Mouse (Mus musculus) embryonic facial prominence, embryonic 12.5 days (tissue): Measurements from ENCODE around the gene Serpina12. TPM values are rescaled to one million over a fixed set of nuclear protein-coding genes. Genes with fewer than 3 reads are reported as not detected.

Source experiments
- ATAC-seq: fragments of 200-750 bp; cut with Nextera tagmentation; 2 replicates; pipeline ENCODE4 v1.8.0; 2017; ENCODE audit not compliant: insufficient number of reproducible peaks, insufficient read depth, low FRiP score, low TSS enrichment
- H3K27ac ChIP-seq: fragments of 300-500 bp; sonication (generic); 2 replicates; pipeline ENCODE4 v1.5.1; 2016; ENCODE audit warnings: mild to moderate bottlenecking
- H3K27me3 ChIP-seq: fragments of 300-500 bp; sonication (generic); 2 replicates; pipeline ENCODE4 v1.6.1; 2016; ENCODE audit warnings: mild to moderate bottlenecking, moderate library complexity
- H3K36me3 ChIP-seq: fragments of 300-500 bp; sonication (generic); 2 replicates; pipeline ENCODE4 v1.6.1; 2016; ENCODE audit warnings: mild to moderate bottlenecking
- H3K4me1 ChIP-seq: fragments of 300-500 bp; sonication (generic); 2 replicates; pipeline ENCODE4 v1.6.1; 2016
- H3K4me2 ChIP-seq: fragments of 300-500 bp; sonication (generic); replicated peaks from 2 replicates; pipeline ENCODE4 v1.6.1; 2016; ENCODE audit warnings: mild to moderate bottlenecking, moderate library complexity
- H3K4me3 ChIP-seq: fragments of 300-500 bp; sonication (generic); 2 replicates; pipeline ENCODE4 v1.5.1; 2016; ENCODE audit warnings: mild to moderate bottlenecking
- H3K9ac ChIP-seq: fragments of 300-500 bp; sonication (generic); 2 replicates; pipeline ENCODE4 v1.6.1; 2016; ENCODE audit warnings: mild to moderate bottlenecking, moderate library complexity
- H3K9me3 ChIP-seq: fragments of 300-500 bp; sonication (generic); 2 replicates; pipeline ENCODE4 v1.6.1; 2016; ENCODE audit warnings: mild to moderate bottlenecking, moderate library complexity
- WGBS: fragments of 180-500 bp; shearing (Covaris S2); methylation state at CpG from one replicate; pipeline ENCODE4 v1.1.7; 2016; 5-methylcytosine and 5-hydroxymethylcytosine counted together
- polyA plus RNA-seq: library from polyadenylated mRNA; unstranded; fragments of >200 nt; fragmentation: Nextera tagmentation; extraction: Ambion mirVana; gene quantifications from 2 replicates; pipeline ENCODE4 v1.2.1, GENCODE M21; 2016

The Serpina12 gene
- polyA plus RNA-seq, result not detected in 2 replicates

DNA sequence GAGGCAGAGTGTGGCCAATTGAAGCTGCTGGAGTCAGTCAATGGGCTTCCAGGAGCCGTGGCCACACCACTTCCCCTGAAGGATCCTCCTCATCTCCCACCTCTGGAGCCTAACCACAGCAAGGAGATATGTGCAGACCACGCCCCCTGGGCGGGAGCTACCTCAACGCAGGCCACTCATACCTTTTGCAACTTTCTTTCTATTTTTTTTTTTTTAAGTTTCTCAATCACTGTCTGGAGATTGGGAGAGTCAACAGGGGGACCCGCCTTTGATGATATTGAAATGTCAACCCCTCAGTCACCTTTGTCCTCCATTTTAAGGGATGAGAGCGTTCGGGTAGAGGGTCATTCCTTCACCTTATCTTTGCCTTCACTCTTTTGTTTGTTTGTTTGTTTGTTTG is at the start of gene Serpina12:
TSS of gene Serpina12 (minus strand) at position 101 of the 400 bp plus-strand sequence.
- H3K36me3 ChIP-seq, result no peaks in the 10 kb centered on the region
- H3K4me2 ChIP-seq, result no peak within 1 kb of the TSS
- H3K27ac ChIP-seq, result no peak within 1 kb of the TSS
- 85% methylated on average over 7 of the region's 7 CpGs for WGBS
- H3K9ac ChIP-seq, result no peak within 1 kb of the TSS
- no peak within 1 kb of the TSS for H3K4me3 ChIP-seq
- H3K4me1 ChIP-seq, result no peaks in the 10 kb centered on the region
- ATAC-seq, result no peak
- H3K27me3 ChIP-seq, result no peaks in the 10 kb centered on the region
- no peaks in the 10 kb centered on the region for H3K9me3 ChIP-seq

DNA sequence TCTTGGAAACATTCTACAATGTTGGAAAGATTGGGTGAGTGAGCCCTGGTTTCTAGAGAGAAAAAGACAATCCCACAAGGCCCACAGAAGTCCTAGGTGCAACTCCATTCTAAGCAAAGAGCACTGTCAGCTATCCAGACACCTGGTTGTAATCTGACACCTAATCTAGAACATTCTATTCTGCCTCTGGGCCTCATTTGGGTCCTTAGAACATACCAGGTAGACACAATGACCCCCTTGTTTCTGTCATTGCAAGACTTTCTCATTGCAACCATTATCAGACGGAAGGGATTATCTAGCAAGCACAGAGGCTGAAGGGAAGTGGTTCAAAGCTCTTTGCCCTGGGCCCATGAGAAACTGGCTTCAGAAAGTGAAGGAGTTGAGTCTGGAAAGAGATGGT is 47.1 kb upstream of the Serpina12 start:
- Histone ChIP-seq H3K4me1 (no peaks in the 10 kb centered on the region), H3K27me3 (no peaks in the 10 kb centered on the region), H3K4me2 (no peak overlapping the region), H3K9me3 (no peaks in the 10 kb centered on the region), H3K9ac (no peak overlapping the region), H3K4me3 (no peak overlapping the region), H3K36me3 (no peaks in the 10 kb centered on the region), H3K27ac (no peak overlapping the region)
- 74% methylated on average over 1 of the region's 1 CpGs for WGBS
- ATAC-seq, result no peak

DNA sequence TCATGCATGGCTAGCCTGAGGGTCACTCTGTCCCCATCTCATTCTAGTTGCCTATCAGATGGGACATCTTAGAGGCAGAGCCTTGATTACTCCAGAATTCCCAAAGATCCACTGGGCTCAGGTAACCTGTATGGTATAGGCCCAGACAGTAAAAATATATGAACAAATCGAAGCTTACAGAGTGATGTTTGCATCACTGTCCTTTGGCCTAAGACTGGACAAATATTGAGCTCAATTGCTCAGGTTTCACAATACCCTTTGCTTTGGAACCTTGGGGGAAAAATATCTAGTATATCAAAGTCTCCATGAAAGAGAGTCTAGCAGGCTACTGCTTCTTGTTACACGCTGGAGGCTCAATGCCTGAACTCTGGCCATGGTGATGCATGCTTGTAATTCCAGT is 45.9 kb upstream of the Serpina12 start:
- WGBS, result 69% methylated on average over 2 of the region's 2 CpGs
- no peak overlapping the region for H3K9ac ChIP-seq
- no peaks in the 10 kb centered on the region for H3K27me3 ChIP-seq
- no peaks in the 10 kb centered on the region for H3K9me3 ChIP-seq
- H3K4me2 ChIP-seq, result no peak overlapping the region
- no peak for ATAC-seq
- no peaks in the 10 kb centered on the region for H3K36me3 ChIP-seq
- H3K4me1 ChIP-seq, result no peaks in the 10 kb centered on the region
- H3K27ac ChIP-seq, result no peak overlapping the region
- no peak overlapping the region for H3K4me3 ChIP-seq

DNA sequence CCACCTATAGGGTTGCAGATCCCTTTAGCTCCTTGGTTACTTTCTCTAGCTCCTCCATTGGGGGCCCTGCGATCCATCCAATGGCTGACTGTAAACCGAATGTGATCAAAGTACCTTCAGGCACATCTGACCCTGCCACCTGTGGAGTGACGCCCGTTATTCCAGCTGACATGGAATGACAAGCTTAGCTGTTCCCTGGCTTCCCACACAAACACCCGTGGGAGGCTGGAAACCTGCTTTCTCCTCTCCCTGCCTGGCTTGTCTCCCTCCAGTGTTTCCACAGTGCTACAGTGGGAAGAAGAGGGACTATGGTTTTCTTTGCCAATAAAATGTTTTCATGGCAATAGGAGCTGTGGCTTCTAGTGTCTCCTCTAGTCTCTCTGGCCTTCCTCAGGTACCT is 28.0 kb upstream of the Serpina12 start:
- ATAC-seq, result no peak
- Histone ChIP-seq H3K4me2 (no peak overlapping the region), H3K4me1 (no peaks in the 10 kb centered on the region), H3K27me3 (no peaks in the 10 kb centered on the region), H3K9me3 (no peaks in the 10 kb centered on the region), H3K27ac (no peak overlapping the region), H3K4me3 (no peak overlapping the region), H3K9ac (no peak overlapping the region), H3K36me3 (no peaks in the 10 kb centered on the region)
- WGBS, result 67% methylated on average over 5 of the region's 5 CpGs

DNA sequence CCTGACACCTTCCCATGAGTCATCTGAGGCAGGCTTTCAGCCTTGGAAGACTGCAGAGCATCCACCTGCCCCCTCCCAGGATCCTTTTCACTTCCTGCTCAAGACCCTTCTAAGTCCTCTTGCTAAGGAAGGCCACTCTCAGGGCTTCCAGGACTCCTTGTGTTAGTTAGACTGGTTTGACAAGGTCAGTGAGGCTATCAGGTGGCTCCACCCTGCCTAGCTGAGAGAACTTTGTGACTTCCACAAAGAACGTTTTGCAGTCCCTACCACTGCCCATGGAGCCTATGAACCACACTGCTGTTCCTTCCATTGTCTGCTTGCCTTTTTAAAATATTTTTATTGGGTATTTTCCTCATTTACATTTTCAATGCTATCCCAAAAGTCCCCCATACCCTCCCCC is 27.5 kb upstream of the Serpina12 start:
- Histone ChIP-seq H3K27ac (no peak overlapping the region), H3K36me3 (no peaks in the 10 kb centered on the region), H3K9ac (no peak overlapping the region), H3K4me1 (no peaks in the 10 kb centered on the region), H3K27me3 (no peaks in the 10 kb centered on the region), H3K4me2 (no peak overlapping the region), H3K4me3 (no peak overlapping the region), H3K9me3 (no peaks in the 10 kb centered on the region)
- 47% methylated on average over 1 of the region's 1 CpGs for WGBS
- ATAC-seq, result no peak

DNA sequence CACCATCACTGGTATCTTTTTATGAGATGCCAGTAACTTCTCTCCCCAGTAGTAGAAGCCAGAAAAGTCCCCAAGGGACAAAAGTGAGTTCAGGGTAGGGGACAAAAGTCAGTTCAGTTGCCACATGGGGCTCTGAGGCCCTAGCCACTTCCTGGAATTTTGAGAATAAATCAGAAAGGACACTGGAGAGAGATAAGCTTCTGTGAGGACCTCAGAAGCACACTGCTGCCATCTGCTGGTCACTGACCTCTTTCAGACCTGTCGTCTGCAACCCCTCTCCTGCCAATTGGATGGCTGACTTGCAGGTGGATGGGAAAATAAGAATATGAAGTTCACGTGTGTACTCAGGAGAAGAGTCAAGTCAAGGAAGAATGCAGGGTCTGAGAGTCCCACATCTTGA is 25.4 kb upstream of the Serpina12 start:
- H3K4me1 ChIP-seq, result no peaks in the 10 kb centered on the region
- no peak overlapping the region for H3K9ac ChIP-seq
- H3K4me2 ChIP-seq, result no peak overlapping the region
- no peaks in the 10 kb centered on the region for H3K27me3 ChIP-seq
- no peaks in the 10 kb centered on the region for H3K36me3 ChIP-seq
- 6% methylated on average over 2 of the region's 2 CpGs for WGBS
- no peak overlapping the region for H3K4me3 ChIP-seq
- H3K9me3 ChIP-seq, result no peaks in the 10 kb centered on the region
- no peak for ATAC-seq
- no peak overlapping the region for H3K27ac ChIP-seq

DNA sequence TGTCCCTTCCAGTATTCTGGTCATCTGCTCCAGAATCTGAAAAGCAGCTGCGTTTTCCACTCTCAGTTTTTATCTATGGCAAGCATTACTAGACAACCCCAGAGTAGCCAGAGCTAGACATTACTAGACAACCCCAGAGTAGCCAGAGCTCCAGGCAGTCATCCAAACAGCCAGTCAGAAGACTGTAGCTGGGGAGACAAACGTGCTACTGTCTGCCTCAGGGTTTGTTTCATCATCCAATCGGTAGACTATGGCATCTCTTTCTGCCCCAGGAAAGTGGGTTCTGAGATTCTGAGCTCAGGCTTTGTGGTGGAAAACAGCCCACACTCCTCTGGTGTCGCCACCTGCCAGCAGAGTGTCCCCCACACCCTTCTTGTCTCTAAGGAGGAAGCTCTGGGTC is 23.3 kb upstream of the Serpina12 start:
- 27% methylated on average over 4 of the region's 4 CpGs for WGBS
- Histone ChIP-seq H3K27me3 (no peaks in the 10 kb centered on the region), H3K9me3 (no peaks in the 10 kb centered on the region), H3K4me1 (no peaks in the 10 kb centered on the region), H3K36me3 (no peaks in the 10 kb centered on the region), H3K4me2 (0 out of 2 replicates have a peak overlapping the region, but pooled peaks have one; percentile 9), H3K27ac (no peak overlapping the region), H3K4me3 (0 out of 2 replicates have a peak overlapping the region, but pooled peaks have one; percentile 3), H3K9ac (no peak overlapping the region)
- no peak for ATAC-seq

DNA sequence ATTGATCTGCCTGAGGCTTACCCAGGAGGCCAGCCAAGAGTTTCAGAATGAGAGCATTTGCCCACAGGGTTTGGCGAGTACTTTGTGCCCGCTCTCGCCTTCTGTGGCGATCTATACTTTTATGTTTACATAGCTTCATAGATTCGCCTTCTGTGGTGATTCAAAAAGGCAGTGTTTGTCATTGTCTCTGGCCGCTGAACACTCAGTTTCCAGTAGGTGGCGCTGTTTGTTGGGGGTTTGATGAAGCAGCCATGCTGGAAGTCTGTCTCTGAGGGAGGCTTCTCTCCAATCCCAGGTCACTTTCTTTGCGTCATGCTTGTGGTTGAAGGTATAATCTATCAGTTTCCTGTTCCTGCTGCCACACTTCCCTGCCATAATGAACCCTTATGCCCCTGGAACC is 22.0 kb upstream of the Serpina12 start:
- Histone ChIP-seq H3K36me3 (no peaks in the 10 kb centered on the region), H3K9me3 (no peaks in the 10 kb centered on the region), H3K4me3 (no peak overlapping the region), H3K4me1 (no peaks in the 10 kb centered on the region), H3K9ac (no peak overlapping the region), H3K4me2 (no peak overlapping the region), H3K27me3 (no peaks in the 10 kb centered on the region), H3K27ac (no peak overlapping the region)
- ATAC-seq, result no peak
- 25% methylated on average over 8 of the region's 8 CpGs for WGBS

DNA sequence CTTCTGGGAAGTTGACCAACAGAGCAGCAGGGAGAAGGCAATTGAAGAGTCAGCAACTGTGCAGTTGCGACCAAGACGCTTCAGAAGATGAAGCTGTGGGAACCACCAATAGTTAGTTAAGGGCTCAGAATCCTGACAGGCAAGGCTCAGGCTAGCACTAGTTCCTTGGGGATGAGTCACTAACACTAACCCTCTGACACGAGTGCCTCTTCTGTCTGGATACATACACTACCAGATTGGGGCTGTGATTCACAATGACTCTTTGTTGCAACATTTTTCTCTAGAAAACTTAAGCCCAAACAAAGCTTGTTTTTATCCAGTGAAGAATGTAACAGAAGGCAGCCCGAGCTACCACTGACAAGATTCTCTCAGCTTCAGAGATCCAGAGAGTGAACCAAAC is 20.8 kb upstream of the Serpina12 start:
- 66% methylated on average over 4 of the region's 4 CpGs for WGBS
- no peaks in the 10 kb centered on the region for H3K4me1 ChIP-seq

DNA sequence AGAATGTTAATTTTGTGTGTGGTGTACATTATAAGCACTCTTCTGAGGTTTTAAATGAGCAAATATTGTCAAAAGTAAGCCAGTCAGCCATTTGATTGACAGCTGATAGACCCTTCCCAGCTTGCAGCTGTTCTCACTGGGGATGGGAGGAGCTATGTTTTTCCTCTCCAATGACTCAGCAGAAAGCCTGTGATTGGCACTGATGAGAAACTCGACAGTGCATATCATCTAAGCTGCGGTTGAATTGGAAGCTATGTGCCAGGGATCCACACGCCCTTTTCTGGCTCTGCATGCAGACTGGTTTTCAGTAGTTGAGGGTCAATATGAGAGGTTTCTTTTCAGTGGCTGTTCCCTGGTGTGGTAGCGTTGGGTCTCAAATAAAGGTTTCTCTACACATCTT is 20.3 kb upstream of the Serpina12 start:
- no peak overlapping the region for H3K4me3 ChIP-seq
- H3K9ac ChIP-seq, result no peak overlapping the region
- no peaks in the 10 kb centered on the region for H3K36me3 ChIP-seq
- H3K9me3 ChIP-seq, result no peaks in the 10 kb centered on the region
- no peak for ATAC-seq
- H3K27ac ChIP-seq, result no peak overlapping the region
- no peaks in the 10 kb centered on the region for H3K27me3 ChIP-seq
- H3K4me1 ChIP-seq, result no peaks in the 10 kb centered on the region
- no peak overlapping the region for H3K4me2 ChIP-seq
- 58% methylated on average over 4 of the region's 4 CpGs for WGBS

More for the DNA sequence above, 20.8 kb upstream of the Serpina12 start:
- ATAC-seq, result no peak
- Histone ChIP-seq H3K9ac (no peak overlapping the region), H3K4me3 (no peak overlapping the region), H3K27ac (no peak overlapping the region), H3K4me2 (no peak overlapping the region), H3K27me3 (no peaks in the 10 kb centered on the region), H3K9me3 (no peaks in the 10 kb centered on the region), H3K36me3 (no peaks in the 10 kb centered on the region)

DNA sequence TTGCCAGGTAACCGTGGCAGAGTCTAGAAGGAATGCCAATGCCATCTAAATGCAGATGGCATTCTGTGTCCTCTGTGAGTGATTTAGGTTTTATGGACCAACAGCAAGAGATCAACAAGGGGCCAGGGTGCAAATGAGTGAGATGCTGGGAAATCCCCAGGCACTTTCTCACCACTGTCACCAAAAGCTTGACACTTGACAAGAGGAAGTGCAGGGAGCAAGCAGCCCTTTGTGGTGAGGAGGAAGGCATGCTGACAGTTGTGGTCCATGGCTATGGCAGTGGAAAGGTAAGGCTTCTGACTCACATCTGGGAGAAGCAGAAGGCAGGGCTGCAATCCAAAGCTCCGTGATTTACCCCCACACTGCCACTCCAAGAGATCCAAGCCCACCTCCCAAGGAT is 17.6 kb upstream of the Serpina12 start:
- Histone ChIP-seq H3K27me3 (no peaks in the 10 kb centered on the region), H3K4me3 (no peak overlapping the region), H3K27ac (no peak overlapping the region), H3K4me1 (no peaks in the 10 kb centered on the region), H3K9me3 (no peaks in the 10 kb centered on the region), H3K36me3 (no peaks in the 10 kb centered on the region), H3K4me2 (no peak overlapping the region), H3K9ac (no peak overlapping the region)
- no peak for ATAC-seq
- WGBS, result 63% methylated on average over 2 of the region's 2 CpGs

DNA sequence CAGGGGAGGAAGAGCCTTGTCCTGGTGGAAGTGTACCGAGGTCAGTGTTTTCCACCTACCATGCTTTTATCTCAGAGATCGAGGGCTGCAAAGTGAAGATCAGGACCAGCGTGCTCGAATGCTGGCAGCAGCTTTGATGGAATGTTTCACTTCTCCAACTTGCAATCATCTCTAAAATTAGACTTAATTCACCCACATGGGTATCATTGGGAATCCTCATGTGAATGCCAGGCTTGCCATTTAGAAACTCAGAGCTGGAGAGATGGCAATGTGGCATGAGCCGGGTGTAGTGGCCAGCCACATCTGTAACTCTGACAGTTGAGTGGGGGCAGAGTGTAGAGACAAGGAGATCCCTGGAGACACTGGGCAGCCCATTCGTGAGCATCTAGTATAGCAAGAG is 15.9 kb upstream of the Serpina12 start:
- 76% methylated on average over 6 of the region's 6 CpGs for WGBS
- Histone ChIP-seq H3K4me1 (no peaks in the 10 kb centered on the region), H3K27ac (no peak overlapping the region), H3K9ac (no peak overlapping the region), H3K4me2 (no peak overlapping the region), H3K36me3 (no peaks in the 10 kb centered on the region), H3K27me3 (no peaks in the 10 kb centered on the region), H3K4me3 (no peak overlapping the region), H3K9me3 (no peaks in the 10 kb centered on the region)
- ATAC-seq, result no peak

DNA sequence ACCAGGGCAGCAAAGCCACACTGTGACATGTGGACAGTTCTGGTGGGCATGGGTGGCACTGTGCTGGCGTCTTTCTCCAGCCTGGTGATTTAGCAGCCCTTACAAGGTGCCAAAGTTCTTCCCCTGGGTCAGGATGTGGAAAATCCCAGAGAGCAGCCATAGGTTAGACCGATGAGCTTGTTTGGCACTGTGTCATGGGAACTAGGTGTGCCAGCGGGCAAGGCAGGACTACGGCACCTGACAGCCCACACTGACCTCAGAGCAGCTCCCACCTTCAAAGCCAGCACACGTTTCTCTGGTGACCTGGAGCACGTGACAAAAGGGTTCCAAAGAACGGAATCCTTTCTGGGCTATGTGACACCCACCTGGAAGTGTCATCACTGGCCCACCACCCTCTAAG is 13.3 kb upstream of the Serpina12 start:
- no peaks in the 10 kb centered on the region for H3K27me3 ChIP-seq
- H3K27ac ChIP-seq, result no peak overlapping the region
- H3K36me3 ChIP-seq, result no peaks in the 10 kb centered on the region
- H3K9me3 ChIP-seq, result no peaks in the 10 kb centered on the region
- no peak overlapping the region for H3K9ac ChIP-seq
- no peak for ATAC-seq
- H3K4me2 ChIP-seq, result no peak overlapping the region
- WGBS, result 78% methylated on average over 7 of the region's 7 CpGs
- H3K4me1 ChIP-seq, result no peaks in the 10 kb centered on the region
- H3K4me3 ChIP-seq, result no peak overlapping the region
